Mouse (Mus musculus) bone marrow macrophage, adult 2 months (primary cell): ENCODE measurements around the gene Igbp1b.

ENCODE experiments used
- CTCF ChIP-seq: IDR thresholded peaks from 2 replicates; pipeline ENCODE4 v1.5.1; 2012; ENCODE audit warnings: low read depth, mild to moderate bottlenecking, low read length, moderate library complexity
- POLR2A ChIP-seq: IDR thresholded peaks from 2 replicates; pipeline ENCODE4 v1.6.1; 2012; ENCODE audit warnings: mild to moderate bottlenecking, low read depth, low read length, borderline replicate concordance

GRCm38 (mm10) chr6:138682959-138683358 is 24.6 kb upstream of the Igbp1b start:
- TF ChIP-seq POLR2A (no peak), CTCF (no peak)
